Mouse (Mus musculus) brain, embryonic 14.5 days (tissue): ENCODE measurements around the gene Bdkrb1.

Source experiments
- CTCF ChIP-seq: fragments of 200-500 bp; IDR thresholded peaks from 2 replicates; pipeline ENCODE4 v1.5.1; 2012; ENCODE audit warnings: inconsistent platforms, mild to moderate bottlenecking, moderate library complexity, borderline replicate concordance; ENCODE audit not compliant: insufficient read depth, insufficient read length; ENCODE audit errors: extremely low read depth
- POLR2A ChIP-seq: fragments of 200-500 bp; IDR thresholded peaks from 2 replicates; pipeline ENCODE4 v1.6.1; 2012; ENCODE audit warnings: mild to moderate bottlenecking, inconsistent platforms, borderline replicate concordance; ENCODE audit not compliant: poor library complexity, insufficient read depth, insufficient read length, severe bottlenecking; ENCODE audit errors: extremely low read depth

DNA sequence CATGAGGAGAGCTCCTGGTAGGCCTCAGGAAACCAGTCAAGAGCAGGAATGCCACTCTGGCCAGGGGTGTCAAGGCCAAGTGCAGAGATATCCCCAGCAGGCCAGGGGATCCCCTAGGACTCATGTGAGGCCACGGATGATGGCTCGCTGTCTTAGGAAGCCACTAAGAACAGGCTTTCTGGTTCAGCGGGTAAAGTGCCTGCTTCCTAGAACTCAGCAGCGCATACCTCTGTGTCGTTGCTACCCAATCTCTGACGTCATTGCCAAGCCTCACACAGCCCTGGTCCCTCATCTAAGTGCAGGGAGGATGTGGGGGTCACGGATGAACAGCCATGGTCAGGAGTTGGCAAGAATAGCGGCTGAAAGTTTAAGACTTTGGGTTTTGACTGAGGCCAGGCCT is 5.8 kb upstream of the Bdkrb1 start:
- no peak for TF ChIP-seq CTCF
- TF ChIP-seq POLR2A: no peak
